Mouse (Mus musculus): ENCODE measurements around the gene Pgm5.

Gene Pgm5

GRCm38 (mm10) chr19:24662346-24662745 is 199.3 kb downstream of the Pgm5 start:
- no peak for DNase-seq (ENCODE audit: low spot score in 2 of 2)

- DNase-seq (ENCODE audit: low spot score in 2 of 2), result no peak
These were observed 204.7 kb downstream of the Pgm5 start for GRCm38 (mm10) chr19:24656981-24657380.

- DNase-seq (ENCODE audit: low spot score in 2 of 2), result no peak
These were observed 208.3 kb downstream of the Pgm5 start for GRCm38 (mm10) chr19:24653230-24653799.

- DNase-seq (ENCODE audit: low spot score in 2 of 2), result no peak
These were observed 209.2 kb downstream of the Pgm5 start for GRCm38 (mm10) chr19:24652342-24653019.

GRCm38 (mm10) chr19:24651595-24651994 is 210.1 kb downstream of the Pgm5 start:
- no peak for DNase-seq (ENCODE audit: low spot score in 2 of 2)

- DNase-seq (ENCODE audit: low spot score in 2 of 2), result no peak
These were observed 211.2 kb downstream of the Pgm5 start for GRCm38 (mm10) chr19:24650428-24650827.

- DNase-seq (ENCODE audit: low spot score in 2 of 2), result no peak
These were observed 213.6 kb downstream of the Pgm5 start for GRCm38 (mm10) chr19:24648016-24648415.

- DNase-seq (ENCODE audit: low spot score in 2 of 2), result no peak
These were observed 215.4 kb downstream of the Pgm5 start for GRCm38 (mm10) chr19:24646162-24646829.

- DNase-seq (ENCODE audit: low spot score in 2 of 2), result no peak
These were observed 216.7 kb downstream of the Pgm5 start for GRCm38 (mm10) chr19:24644971-24645370.

- no peak for DNase-seq (ENCODE audit: low spot score in 2 of 2)
These were observed 220.7 kb downstream of the Pgm5 start for GRCm38 (mm10) chr19:24640982-24641381.

- no peak for DNase-seq (ENCODE audit: low spot score in 2 of 2)
These were observed 223.7 kb downstream of the Pgm5 start for GRCm38 (mm10) chr19:24637988-24638387.

- peak; percentile 22 to 35 for DNase-seq (ENCODE audit: low spot score in 2 of 2)
These were observed 225.0 kb downstream of the Pgm5 start for GRCm38 (mm10) chr19:24636616-24637015.

- peak; percentile 63 to 78 for DNase-seq (ENCODE audit: low spot score in 2 of 2)
These were observed 227.1 kb downstream of the Pgm5 start for GRCm38 (mm10) chr19:24634602-24635001.

All from right cerebral cortex, adult 2 months (tissue).